Mouse (Mus musculus): Measurements from ENCODE around the gene Ccng2. TPM values are rescaled to one million over a fixed set of nuclear protein-coding genes. Genes with fewer than 3 reads are reported as not detected.

Gene Ccng2
- total RNA-seq, 2 experiments from 2014 or later, result 42.6 to 52.7 TPM

Other genes with a start within 250 kb of the Ccng2 start
- 1 to 10 TPM in 1 of 2 experiments, under 1 TPM in 1; 0.87 to 1.0 TPM for gene Sowahb, start 222.2 kb upstream of the Ccng2 start, total RNA-seq (2021)
- 100 to 1,000 TPM; 147 to 157 TPM for gene Sept11, start 173.8 kb upstream of the Ccng2 start, total RNA-seq (2021)
- 100 to 1,000 TPM; 358 to 363 TPM for gene Ccni, start 60.8 kb upstream of the Ccng2 start, total RNA-seq (2021)
- 1 to 10 TPM in 1 of 2 experiments, under 1 TPM in 1; 0.87 to 1.1 TPM for gene 2010109A12Rik, start 60.7 kb upstream of the Ccng2 start, total RNA-seq (2021)